Mouse (Mus musculus): ENCODE data around the gene Plcd1. TPM values are rescaled to one million over a fixed set of nuclear protein-coding genes. Genes with fewer than 3 reads are reported as not detected.
A peak's percentile ranks its signal among the peaks of the same experiment; 100 is the strongest.

Gene Plcd1
- polyA plus RNA-seq, 1 experiment from 2014 or later = 9.1 TPM

DNA sequence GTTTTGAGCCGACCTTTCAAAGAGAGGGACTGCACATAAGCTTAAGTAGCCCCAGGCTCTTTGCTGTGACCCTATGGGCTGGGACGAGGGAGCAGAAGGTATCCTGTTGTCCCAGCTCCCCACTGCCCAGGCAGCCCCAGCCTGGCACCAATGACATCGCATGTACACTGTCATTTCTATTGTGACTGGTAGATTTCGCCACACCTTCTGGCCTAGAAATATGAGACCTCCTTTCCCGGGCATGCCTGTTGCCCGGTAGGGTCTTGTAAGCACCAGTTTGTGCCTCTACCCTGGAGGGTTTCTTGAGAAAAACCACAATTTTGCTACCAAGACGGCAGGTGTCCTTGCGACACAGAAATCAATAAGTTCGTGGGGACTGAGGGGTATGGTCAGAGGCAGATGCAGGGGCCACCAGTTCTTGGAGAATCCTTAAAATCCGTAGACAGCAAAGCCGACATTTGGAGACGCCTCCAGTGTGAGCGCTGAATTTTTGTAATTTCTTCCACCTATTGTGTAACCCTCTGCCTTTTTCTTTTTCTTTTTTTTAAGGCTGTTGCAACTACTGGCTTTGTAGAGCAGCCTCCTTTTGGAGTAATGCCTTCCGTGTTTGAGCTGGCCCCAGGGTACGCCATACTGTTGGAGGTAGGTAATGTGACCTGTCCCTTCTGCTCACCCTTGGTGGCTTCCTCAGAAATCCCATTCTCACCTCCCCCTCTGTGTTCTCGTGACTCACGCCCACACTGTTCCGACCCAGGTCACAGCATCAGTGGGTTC, 29.5 kb upstream of the Plcd1 start:
- H3K9ac ChIP-seq (replicated peaks; ENCODE audit: low read depth) = no peak overlapping the region
- H3K36me3 ChIP-seq (ENCODE audit: insufficient read depth, low read length) = no peaks in the 10 kb centered on the region
- no peak for ATAC-seq
- WGBS = 79% methylated on average over 18 of the region's 18 CpGs
- H3K27me3 ChIP-seq (replicated peaks; ENCODE audit: insufficient read depth, low read length) = no peaks in the 10 kb centered on the region
- no peak overlapping the region for H3K4me2 ChIP-seq (replicated peaks; ENCODE audit: low read depth, low read length)
- H3K4me1 ChIP-seq (ENCODE audit: insufficient read depth, low read depth, low read length) = no peaks in the 10 kb centered on the region
- DNase-seq (ENCODE audit: low spot score) = peak; percentile 15
- no peak overlapping the region for H3K27ac ChIP-seq (ENCODE audit: low read length)
- TF ChIP-seq EP300 (IDR thresholded peaks at IDR 0.05) = no peak
- TF ChIP-seq CTCF (IDR thresholded peaks at IDR 0.05) = no peak
- H3K9me3 ChIP-seq (ENCODE audit: low read length) = no peaks in the 10 kb centered on the region
- H3K4me3 ChIP-seq (ENCODE audit: low read depth, low read length) = no peak overlapping the region

DNA sequence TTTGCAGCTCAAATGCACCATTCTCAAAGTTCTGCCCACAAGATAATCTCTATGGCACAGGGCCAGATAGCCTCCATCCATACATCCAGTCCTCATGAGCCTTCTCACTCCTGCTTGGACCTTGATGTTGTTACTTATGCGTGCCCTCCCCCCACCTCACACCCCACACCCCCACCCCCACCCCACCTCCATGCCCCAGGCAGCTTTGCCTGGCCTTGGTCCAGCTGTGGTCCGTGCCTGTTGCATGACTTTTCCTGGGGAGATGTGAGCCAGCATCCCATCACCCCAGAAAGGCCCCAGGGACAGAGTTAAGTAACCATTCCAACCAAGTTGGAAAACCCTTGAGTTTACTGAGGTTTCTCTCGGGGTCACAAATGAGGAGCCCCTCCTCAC, 26.9 kb upstream of the Plcd1 start:
- TF ChIP-seq CTCF (IDR thresholded peaks at IDR 0.05) (no peak), EP300 (IDR thresholded peaks at IDR 0.05) (no peak)
- no peak overlapping the region for H3K4me2 ChIP-seq (replicated peaks; ENCODE audit: low read depth, low read length)
- no peak overlapping the region for H3K27ac ChIP-seq (ENCODE audit: low read length)
- H3K9me3 ChIP-seq (ENCODE audit: low read length) = no peaks in the 10 kb centered on the region
- H3K36me3 ChIP-seq (ENCODE audit: insufficient read depth, low read length) = no peaks in the 10 kb centered on the region
- WGBS = 55% methylated on average over 3 of the region's 3 CpGs
- DNase-seq (ENCODE audit: low spot score) (no peak), ATAC-seq (no peak)
- no peak overlapping the region for H3K9ac ChIP-seq (replicated peaks; ENCODE audit: low read depth)
- no peaks in the 10 kb centered on the region for H3K27me3 ChIP-seq (replicated peaks; ENCODE audit: insufficient read depth, low read length)
- H3K4me3 ChIP-seq (ENCODE audit: low read depth, low read length) = no peak overlapping the region
- no peaks in the 10 kb centered on the region for H3K4me1 ChIP-seq (ENCODE audit: insufficient read depth, low read depth, low read length)

DNA sequence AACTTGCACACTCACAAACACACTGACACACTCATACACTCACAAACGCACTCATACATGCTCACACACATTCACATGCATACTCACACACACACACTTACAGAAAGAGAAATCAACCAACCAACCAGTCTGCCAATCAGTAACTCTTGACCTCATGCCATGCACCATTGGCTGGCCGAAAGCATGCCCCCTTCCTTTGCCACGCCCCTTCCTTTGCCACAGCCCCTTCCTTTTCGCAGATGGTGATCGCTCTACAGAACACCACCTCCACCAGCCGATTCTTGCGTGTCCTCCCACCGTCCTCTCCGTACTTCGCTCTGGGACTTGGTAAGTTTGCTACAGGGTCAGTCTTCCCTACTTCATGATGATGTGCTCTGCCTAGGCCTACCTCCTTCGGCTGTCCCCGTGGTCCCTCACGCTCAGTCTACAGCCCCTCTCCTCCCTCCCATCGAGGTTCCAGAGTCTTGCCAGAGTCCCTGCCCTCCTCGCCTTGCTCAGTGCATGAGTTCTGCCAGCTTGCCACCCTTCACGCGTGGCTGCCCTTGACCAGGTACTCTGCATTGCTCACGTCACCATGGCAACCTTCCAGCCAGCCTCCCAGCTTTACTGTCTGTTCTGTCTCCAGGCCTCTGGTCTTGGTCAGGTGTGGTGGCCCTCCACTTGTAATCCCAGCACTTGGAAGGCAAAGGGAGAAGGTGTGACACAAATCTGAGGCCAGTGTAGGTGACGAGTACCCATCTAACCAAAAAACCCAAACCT, 26.3 kb upstream of the Plcd1 start:
- H3K4me2 ChIP-seq (replicated peaks; ENCODE audit: low read depth, low read length) = no peak overlapping the region
- no peak overlapping the region for H3K4me3 ChIP-seq (ENCODE audit: low read depth, low read length)
- no peak overlapping the region for H3K27ac ChIP-seq (ENCODE audit: low read length)
- DNase-seq (ENCODE audit: low spot score) (no peak), ATAC-seq (no peak)
- WGBS = 81% methylated on average over 19 of the region's 19 CpGs
- no peak overlapping the region for H3K9ac ChIP-seq (replicated peaks; ENCODE audit: low read depth)
- H3K36me3 ChIP-seq (ENCODE audit: insufficient read depth, low read length) = no peaks in the 10 kb centered on the region
- no peak for TF ChIP-seq CTCF (IDR thresholded peaks at IDR 0.05)
- no peak for TF ChIP-seq EP300 (IDR thresholded peaks at IDR 0.05)
- no peaks in the 10 kb centered on the region for H3K27me3 ChIP-seq (replicated peaks; ENCODE audit: insufficient read depth, low read length)
- H3K4me1 ChIP-seq (ENCODE audit: insufficient read depth, low read depth, low read length) = no peaks in the 10 kb centered on the region
- no peaks in the 10 kb centered on the region for H3K9me3 ChIP-seq (ENCODE audit: low read length)

DNA sequence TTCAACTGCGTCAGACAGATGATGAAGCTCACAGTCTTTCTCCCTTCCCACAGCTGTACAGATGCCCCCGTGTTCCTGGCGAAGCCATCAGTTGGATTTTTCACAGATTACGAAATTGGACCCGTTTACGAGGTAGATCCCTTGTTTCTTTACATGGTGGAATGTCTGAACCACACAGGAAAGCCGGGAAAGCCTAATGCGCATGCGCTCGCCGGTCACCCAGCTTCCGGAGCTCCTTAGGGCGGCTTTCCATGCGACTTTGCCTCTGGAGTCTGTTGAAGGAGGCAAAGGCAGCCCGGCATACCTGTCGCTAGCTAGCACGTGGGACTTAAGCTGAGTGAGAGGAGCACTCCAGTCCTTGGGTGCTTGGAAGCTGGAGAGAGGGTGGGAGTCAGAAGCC, 21.6 kb upstream of the Plcd1 start:
- ATAC-seq = no peak
- H3K27ac ChIP-seq (ENCODE audit: low read length) = no peak overlapping the region

DNA sequence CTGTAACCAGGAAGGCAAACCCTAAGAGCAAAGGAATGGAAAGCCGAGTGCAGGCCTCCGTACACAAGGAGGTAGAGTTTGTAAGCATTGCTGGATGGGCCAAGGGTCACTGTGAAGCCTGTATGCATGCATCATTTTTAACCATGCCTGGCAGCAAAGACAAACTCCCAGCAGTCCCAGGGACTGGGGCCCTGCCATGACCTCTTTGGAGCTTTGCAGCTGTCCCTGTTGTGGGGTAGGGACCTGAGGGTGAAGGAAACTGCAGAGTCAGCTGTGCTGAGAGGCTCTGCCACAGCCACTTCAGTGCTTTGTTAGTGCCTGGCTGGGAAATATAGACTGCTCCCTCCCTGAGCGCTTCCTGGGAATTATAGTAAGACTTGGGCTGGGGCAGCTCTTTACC, 17.3 kb upstream of the Plcd1 start:
- no peaks in the 10 kb centered on the region for H3K36me3 ChIP-seq (ENCODE audit: insufficient read depth, low read length)
- H3K27ac ChIP-seq (ENCODE audit: low read length) = no peak overlapping the region
- H3K4me3 ChIP-seq (ENCODE audit: low read depth, low read length) = no peak overlapping the region
- no peak overlapping the region for H3K9ac ChIP-seq (replicated peaks; ENCODE audit: low read depth)
- DNase-seq (ENCODE audit: low spot score) (no peak), ATAC-seq (no peak)
- no peaks in the 10 kb centered on the region for H3K27me3 ChIP-seq (replicated peaks; ENCODE audit: insufficient read depth, low read length)
- H3K9me3 ChIP-seq (ENCODE audit: low read length) = no peaks in the 10 kb centered on the region
- H3K4me1 ChIP-seq (ENCODE audit: insufficient read depth, low read depth, low read length) = no peaks in the 10 kb centered on the region; the same call in 1 of the 2 replicates
- TF ChIP-seq CTCF (IDR thresholded peaks at IDR 0.05) (no peak), EP300 (IDR thresholded peaks at IDR 0.05) (no peak)
- no peak overlapping the region for H3K4me2 ChIP-seq (replicated peaks; ENCODE audit: low read depth, low read length)
- 37% methylated on average over 3 of the region's 3 CpGs for WGBS

More for the DNA sequence above, 21.6 kb upstream of the Plcd1 start:
- DNase-seq (ENCODE audit: low spot score) = no peak
- WGBS = 87% methylated on average over 17 of the region's 17 CpGs
- H3K4me2 ChIP-seq (replicated peaks; ENCODE audit: low read depth, low read length) = no peak overlapping the region
- no peak overlapping the region for H3K4me3 ChIP-seq (ENCODE audit: low read depth, low read length)
- no peaks in the 10 kb centered on the region for H3K27me3 ChIP-seq (replicated peaks; ENCODE audit: insufficient read depth, low read length)
- no peaks in the 10 kb centered on the region for H3K9me3 ChIP-seq (ENCODE audit: low read length)
- H3K4me1 ChIP-seq (ENCODE audit: insufficient read depth, low read depth, low read length) = no peaks in the 10 kb centered on the region; the same call in 1 of the 2 replicates
- H3K9ac ChIP-seq (replicated peaks; ENCODE audit: low read depth) = no peak overlapping the region
- H3K36me3 ChIP-seq (ENCODE audit: insufficient read depth, low read length) = no peaks in the 10 kb centered on the region
- TF ChIP-seq EP300 (IDR thresholded peaks at IDR 0.05) = no peak
- TF ChIP-seq CTCF (IDR thresholded peaks at IDR 0.05) = no peak

DNA sequence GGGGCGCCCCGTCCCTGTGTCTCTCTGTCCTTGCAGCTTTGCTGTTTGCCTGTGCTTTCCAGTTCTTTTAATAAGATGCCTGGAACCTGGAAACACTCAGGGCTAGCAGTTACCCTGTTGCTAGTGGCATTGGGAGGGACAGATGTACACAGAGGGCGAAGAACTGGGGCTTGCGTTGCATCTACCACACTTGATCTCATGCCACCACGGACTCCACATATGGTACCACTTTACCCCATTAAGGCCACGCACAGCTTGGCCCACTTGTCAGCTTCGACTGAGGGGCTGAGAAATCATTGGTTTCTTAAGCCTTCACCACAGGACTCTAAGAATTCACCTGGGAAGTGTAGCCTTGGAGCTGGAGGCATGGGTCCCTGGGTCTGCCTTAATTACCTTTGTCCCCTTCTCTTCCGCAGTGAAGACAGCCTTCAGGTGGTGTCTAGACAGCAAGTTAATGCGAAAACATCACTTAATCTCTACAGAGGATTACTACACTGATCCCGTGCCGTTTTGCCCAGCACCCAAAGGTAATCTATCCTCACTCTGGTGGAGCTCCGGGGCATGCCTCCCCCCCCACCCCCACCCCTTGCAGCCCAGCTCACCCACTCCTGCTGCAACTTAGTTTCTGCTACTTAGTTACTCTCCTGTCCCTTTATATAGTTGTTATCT, 16.5 kb upstream of the Plcd1 start:
- no peak overlapping the region for H3K9ac ChIP-seq (replicated peaks; ENCODE audit: low read depth)
- H3K27me3 ChIP-seq (replicated peaks; ENCODE audit: insufficient read depth, low read length) = no peaks in the 10 kb centered on the region
- TF ChIP-seq CTCF (IDR thresholded peaks at IDR 0.05) (no peak), EP300 (IDR thresholded peaks at IDR 0.05) (no peak)
- H3K4me2 ChIP-seq (replicated peaks; ENCODE audit: low read depth, low read length) = no peak overlapping the region
- H3K36me3 ChIP-seq (ENCODE audit: insufficient read depth, low read length) = no peaks in the 10 kb centered on the region
- H3K4me3 ChIP-seq (ENCODE audit: low read depth, low read length) = no peak overlapping the region
- H3K27ac ChIP-seq (ENCODE audit: low read length) = no peak overlapping the region
- DNase-seq (ENCODE audit: low spot score) = no peak
- no peaks in the 10 kb centered on the region for H3K9me3 ChIP-seq (ENCODE audit: low read length)
- no peak for ATAC-seq
- H3K4me1 ChIP-seq (ENCODE audit: insufficient read depth, low read depth, low read length) = no peaks in the 10 kb centered on the region; the same call in 1 of the 2 replicates
- WGBS = 67% methylated on average over 12 of the region's 12 CpGs
